Mouse (Mus musculus) forelimb bud, embryonic 11.5 days (tissue): ENCODE measurements around the gene Olfr455.

Experiments
- DNase-seq: peaks from one replicate; pipeline ENCODE4 v3.0.0-alpha.2; 2012; ENCODE audit warnings: low read depth, low spot score

The Olfr455 gene

GRCm38 (mm10) chr6:42487114-42487513 lies 60.3 kb downstream of the Olfr455 start, which contains the start of gene Olfr456:
Olfr456 (minus strand) TSS chr6:42487214.
- no peak for DNase-seq
